Mouse (Mus musculus) megakaryocyte, embryonic 14.5 days (primary cell): ENCODE measurements around the gene Rbp1. TPM values are rescaled to one million over a fixed set of nuclear protein-coding genes. Genes with fewer than 3 reads are reported as not detected.

Experiments
- H3K27me3 ChIP-seq: replicated peaks from 2 replicates; pipeline ENCODE3; 2012; ENCODE audit warnings: inconsistent platforms
- H3K36me3 ChIP-seq: replicated peaks from 2 replicates; pipeline ENCODE3; 2012; ENCODE audit warnings: low read length, inconsistent platforms, mixed read lengths
- H3K4me1 ChIP-seq: 2 replicates; pipeline ENCODE4 v1.6.1; 2012; ENCODE audit warnings: inconsistent platforms
- H3K4me3 ChIP-seq: replicated peaks from 2 replicates; pipeline ENCODE3; 2012; ENCODE audit warnings: moderate library complexity, mild to moderate bottlenecking, inconsistent platforms
- H3K9me3 ChIP-seq: 2 replicates; pipeline ENCODE4 v1.6.1; 2012; ENCODE audit warnings: inconsistent platforms
- FLI1 ChIP-seq: IDR thresholded peaks from 2 replicates; pipeline ENCODE4 v1.6.1; 2012; ENCODE audit warnings: low read length, inconsistent platforms, mixed read lengths
- GATA1 ChIP-seq: IDR thresholded peaks from 3 replicates; pipeline ENCODE4 v1.6.1; 2012; ENCODE audit warnings: mixed read lengths, low read length, inconsistent platforms, borderline replicate concordance
- polyA plus RNA-seq: library from polyadenylated mRNA; stranded (reverse); fragments of >175 nt; gene quantifications from 2 replicates; pipeline ENCODE4 v1.2.3, GENCODE M21; 2012; ENCODE audit warnings: low replicate concordance; ENCODE audit not compliant: insufficient read depth

Gene Rbp1
- polyA plus RNA-seq, 1 experiment = 10.7 TPM

DNA sequence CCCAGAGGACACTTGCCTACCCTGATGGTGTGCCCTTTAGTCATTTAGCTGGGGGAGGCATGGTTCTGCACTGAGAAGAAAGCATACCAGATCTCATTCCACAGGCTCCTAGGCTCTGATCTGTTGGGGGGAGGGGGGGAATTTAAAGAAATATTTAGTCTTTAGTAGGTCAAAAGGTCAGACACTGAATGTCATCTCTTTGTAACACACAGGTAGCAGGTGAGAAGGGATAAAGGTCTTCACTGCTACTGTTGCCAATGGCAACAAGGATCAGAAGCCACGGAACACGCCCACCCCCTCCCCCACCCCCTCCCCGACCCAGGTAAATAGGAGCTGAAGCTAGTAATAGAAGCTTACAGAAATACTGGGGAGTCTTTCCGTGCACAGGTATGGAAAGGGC lies 930 bp downstream of the Rbp1 start:
- Histone ChIP-seq H3K9me3 (no peaks in the 10 kb centered on the region), H3K27me3 (peaks cover 23% of the 10 kb centered on the region), H3K4me3 (no peak overlapping the region), H3K4me1 (peaks cover 58% of the 10 kb centered on the region), H3K36me3 (peaks cover 6% of the 10 kb centered on the region)
- TF ChIP-seq GATA1 = no peak

DNA sequence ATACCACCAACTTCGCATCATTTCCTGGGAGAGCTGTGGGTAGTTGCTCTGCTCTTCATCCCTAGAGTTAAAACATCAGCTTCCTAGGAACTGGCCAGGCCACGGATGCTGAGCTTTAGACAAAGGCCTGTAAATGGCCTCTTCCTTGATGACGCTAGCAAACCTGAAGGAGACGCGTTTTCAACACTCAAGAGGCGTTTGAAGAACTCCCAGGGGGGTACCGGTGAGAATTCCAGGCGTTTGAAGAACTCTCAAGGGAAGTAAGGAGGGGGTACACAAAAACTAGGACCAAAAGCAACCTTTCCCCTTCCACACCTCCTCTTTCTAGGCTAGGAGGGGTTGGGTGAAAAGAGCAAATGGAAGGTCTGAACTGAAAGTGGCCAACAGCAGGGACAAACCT lies 1.5 kb downstream of the Rbp1 start:
- no peak for TF ChIP-seq GATA1
- TF ChIP-seq FLI1 = no peak
- H3K4me3 ChIP-seq = peak overlapping the region; percentile 90
- H3K4me1 ChIP-seq = peaks cover 63% of the 10 kb centered on the region
- H3K27me3 ChIP-seq = peaks cover 23% of the 10 kb centered on the region
- H3K36me3 ChIP-seq = peaks cover 6% of the 10 kb centered on the region
- H3K9me3 ChIP-seq = no peaks in the 10 kb centered on the region

DNA sequence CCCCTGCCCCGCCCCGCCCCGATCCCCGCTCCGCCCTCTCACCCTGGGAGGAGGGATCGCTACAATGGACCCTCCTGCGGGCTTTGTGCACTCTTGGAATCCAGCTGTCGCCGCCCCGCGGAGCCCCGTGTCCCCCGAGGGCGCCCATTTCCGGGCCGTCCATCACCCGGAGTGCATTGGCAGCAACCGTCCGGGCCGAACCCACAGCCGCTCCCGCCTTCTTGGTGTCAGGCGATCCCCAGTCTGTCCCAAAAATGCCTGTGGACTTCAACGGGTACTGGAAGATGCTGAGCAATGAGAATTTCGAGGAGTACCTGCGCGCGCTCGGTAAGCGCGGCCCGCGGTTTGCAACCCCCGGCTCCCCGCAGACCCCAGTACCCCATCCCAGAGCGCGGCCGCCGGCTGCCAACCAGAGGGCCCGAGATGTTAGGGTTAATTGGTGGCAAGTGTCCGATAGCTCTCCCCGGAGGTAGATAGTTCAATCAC lies 2.0 kb downstream of the Rbp1 start:
- peak overlapping the region; percentile 90 for H3K4me3 ChIP-seq
- H3K27me3 ChIP-seq = peaks cover 23% of the 10 kb centered on the region
- H3K36me3 ChIP-seq = peaks cover 9% of the 10 kb centered on the region
- no peak for TF ChIP-seq FLI1
- no peak for TF ChIP-seq GATA1
- H3K9me3 ChIP-seq = no peaks in the 10 kb centered on the region
- peaks cover 63% of the 10 kb centered on the region for H3K4me1 ChIP-seq

DNA sequence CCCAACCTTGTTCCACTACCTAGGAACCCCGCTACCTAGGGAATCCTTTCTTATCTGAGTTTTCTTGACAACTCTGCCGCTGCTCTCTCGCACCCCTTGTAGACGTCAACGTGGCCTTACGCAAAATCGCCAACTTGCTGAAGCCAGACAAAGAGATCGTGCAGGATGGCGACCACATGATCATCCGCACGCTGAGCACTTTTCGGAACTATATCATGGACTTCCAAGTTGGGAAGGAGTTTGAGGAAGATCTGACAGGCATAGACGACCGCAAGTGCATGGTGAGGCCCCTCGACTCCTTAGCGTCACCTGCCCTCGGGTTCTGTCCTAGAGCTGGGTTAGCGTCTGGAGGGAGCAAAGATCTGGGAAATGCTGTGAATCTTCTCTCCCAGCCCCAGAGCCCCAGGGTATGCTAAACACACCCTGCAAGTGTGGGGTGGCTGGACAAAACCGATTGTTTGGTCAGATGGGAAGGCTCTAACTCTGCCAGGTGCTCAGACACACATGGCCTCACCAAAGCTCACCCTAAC lies 2.7 kb downstream of the Rbp1 start:
- Histone ChIP-seq H3K27me3 (peaks cover 23% of the 10 kb centered on the region), H3K4me1 (peaks cover 63% of the 10 kb centered on the region), H3K36me3 (peaks cover 10% of the 10 kb centered on the region), H3K9me3 (no peaks in the 10 kb centered on the region), H3K4me3 (peak overlapping the region; percentile 90)
- TF ChIP-seq GATA1 (no peak), FLI1 (no peak)

DNA sequence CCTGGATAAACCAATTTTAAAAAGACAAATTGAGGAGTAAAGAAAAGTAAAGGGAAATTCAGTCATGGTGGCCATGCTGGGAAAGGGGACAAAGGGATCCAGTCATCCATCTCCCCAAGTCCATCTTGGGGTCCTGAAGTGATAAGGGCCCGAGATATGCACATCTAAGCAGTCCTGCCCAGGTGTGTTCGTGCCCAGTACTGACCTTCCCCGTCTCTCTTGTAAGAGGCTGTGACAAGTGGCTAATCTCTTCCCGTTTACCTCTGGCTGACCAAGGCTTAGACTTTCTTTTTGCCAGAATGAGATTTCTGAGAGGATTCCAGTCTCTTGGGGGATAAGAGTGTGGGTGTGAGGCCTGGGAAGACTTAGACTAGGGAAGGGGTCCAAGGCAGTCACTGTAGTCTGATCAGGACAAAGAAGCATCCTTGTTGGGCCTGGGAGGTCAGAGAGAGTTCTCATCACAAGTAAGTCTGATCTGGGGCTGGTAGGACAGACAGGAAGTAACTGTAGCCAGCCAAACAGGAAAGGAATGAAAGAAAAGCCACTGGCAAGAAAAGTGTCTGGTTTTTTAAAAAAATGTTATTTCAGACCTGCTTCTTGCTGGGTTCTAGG lies 5.3 kb downstream of the Rbp1 start:
- Histone ChIP-seq H3K9me3 (no peaks in the 10 kb centered on the region), H3K4me1 (peaks cover 56% of the 10 kb centered on the region), H3K4me3 (no peak overlapping the region), H3K27me3 (peaks cover 20% of the 10 kb centered on the region), H3K36me3 (peaks cover 10% of the 10 kb centered on the region)
- TF ChIP-seq GATA1 (no peak), FLI1 (no peak)

DNA sequence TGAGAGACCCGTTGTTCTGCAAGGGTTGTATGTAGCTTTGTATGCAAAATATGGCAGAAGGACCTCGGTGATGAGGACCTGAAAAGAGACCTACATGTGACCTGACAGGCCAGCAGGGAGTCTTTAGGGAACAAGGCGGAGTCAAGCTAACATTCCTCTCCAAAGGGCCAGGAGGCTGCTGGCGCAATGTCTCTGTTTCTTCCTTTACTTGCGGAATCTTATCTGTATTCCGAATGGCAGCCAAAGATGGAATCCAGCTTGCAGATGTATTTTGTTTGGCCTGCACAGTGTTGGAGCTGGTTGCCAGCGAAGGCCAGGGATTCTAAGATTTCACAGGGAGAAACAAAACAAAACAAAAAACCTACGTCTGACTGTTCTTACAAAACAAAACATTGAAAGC lies 6.0 kb downstream of the Rbp1 start:
- peaks cover 10% of the 10 kb centered on the region for H3K36me3 ChIP-seq
- H3K4me1 ChIP-seq = peaks cover 58% of the 10 kb centered on the region
- peaks cover 19% of the 10 kb centered on the region for H3K27me3 ChIP-seq

DNA sequence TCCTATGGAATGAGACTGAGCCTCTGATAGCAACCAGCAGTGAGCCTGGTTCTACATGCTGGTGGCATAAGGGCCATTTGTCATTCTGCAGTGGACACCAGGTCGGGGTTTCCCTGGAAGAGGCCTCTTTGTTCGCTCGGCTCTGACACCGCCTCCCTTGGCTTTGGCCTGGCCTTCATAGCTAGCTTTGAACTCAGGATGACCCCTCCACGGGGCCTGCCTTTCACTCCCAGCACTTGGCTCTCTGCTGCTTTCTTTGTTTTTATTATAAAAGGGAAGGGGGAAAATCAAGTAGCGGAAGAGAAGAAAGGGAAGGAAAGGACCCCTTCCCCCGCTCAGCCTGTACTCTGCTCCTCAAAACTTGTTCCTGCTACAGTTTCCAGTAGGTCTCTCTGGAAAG lies 7.0 kb downstream of the Rbp1 start:
- H3K36me3 ChIP-seq = peaks cover 12% of the 10 kb centered on the region
- H3K4me1 ChIP-seq = peaks cover 58% of the 10 kb centered on the region
- no peak overlapping the region for H3K4me3 ChIP-seq
- H3K9me3 ChIP-seq = no peaks in the 10 kb centered on the region
- TF ChIP-seq FLI1 (no peak), GATA1 (no peak)
- peaks cover 19% of the 10 kb centered on the region for H3K27me3 ChIP-seq

More for the DNA sequence above, 6.0 kb downstream of the Rbp1 start:
- no peak for TF ChIP-seq FLI1
- Histone ChIP-seq H3K9me3 (no peaks in the 10 kb centered on the region), H3K4me3 (no peak overlapping the region)

DNA sequence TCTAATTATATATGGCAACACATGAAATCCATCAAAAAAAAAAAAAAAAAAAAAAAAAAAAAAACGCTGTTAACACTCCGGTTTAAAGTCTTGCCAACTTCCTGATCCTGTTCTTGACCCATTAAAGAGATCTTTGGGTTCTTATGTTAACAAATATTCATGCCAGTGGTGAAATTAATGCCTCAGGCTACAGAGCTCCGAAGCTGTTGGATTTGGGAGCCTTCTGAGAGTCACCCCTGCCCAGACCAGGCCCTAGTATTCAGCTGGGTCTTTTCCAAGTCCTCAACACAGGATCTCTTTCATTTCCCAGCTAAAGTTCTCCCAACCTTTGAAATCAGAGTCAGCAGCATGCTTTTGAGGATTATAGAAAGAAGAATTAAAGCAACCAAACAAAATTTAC lies 7.8 kb downstream of the Rbp1 start:
- Histone ChIP-seq H3K9me3 (no peaks in the 10 kb centered on the region), H3K27me3 (peaks cover 16% of the 10 kb centered on the region), H3K36me3 (peaks cover 14% of the 10 kb centered on the region), H3K4me3 (no peak overlapping the region), H3K4me1 (peaks cover 55% of the 10 kb centered on the region)
- no peak for TF ChIP-seq FLI1
- no peak for TF ChIP-seq GATA1

DNA sequence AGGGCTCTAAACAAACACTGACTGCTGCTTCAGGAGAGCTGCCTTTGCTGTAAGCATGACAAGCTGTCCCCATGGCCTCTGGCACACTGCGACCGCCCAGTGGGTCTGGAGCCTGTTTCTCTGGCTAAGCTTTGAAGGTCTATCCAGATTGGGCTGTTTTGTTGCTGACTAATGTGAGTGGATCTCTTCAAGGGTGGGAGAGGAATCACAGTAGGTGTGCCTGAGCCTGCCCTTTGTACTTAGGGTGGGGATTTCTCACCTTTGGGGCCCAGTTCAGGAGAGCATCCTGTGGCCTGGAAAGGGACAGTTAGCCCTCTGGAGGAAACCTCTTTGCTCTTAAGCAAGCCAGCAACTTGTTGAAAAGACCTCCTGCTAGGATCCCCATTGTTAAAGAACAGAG lies 10.3 kb downstream of the Rbp1 start:
- peaks cover 16% of the 10 kb centered on the region for H3K27me3 ChIP-seq

DNA sequence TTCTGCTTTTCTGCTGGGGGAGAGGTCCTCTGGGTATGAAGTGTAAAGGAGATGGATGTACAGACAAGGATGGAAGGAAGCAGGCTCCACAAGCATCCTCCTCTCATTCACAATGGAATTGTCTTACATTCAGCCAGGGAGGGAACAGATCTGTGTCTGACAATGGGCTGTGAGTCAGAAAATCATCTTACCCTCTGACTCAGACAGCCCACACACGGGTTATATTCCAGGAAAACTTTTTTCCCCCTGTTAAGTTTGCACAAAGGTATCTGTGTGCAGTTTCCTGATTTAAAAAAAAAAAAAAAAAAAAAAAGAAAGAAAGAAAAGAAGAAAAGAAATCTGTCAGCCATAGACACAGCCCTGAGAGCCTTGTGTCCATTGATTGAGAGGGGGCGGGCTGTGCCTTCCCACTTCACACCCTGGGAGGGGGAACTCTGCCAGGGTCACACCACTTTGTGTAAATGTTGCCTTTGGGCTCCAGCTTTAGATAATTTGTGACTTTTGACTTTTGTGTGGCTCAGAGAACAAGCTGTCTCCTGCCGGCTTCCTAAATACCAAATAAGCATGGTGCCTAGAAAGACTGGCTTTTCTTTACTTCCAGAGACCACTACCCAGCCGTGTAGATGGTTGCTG lies 11.3 kb downstream of the Rbp1 start:
- Histone ChIP-seq H3K27me3 (peaks cover 16% of the 10 kb centered on the region), H3K9me3 (no peaks in the 10 kb centered on the region), H3K36me3 (peaks cover 15% of the 10 kb centered on the region), H3K4me1 (peaks cover 49% of the 10 kb centered on the region), H3K4me3 (no peak overlapping the region)
- TF ChIP-seq FLI1 = no peak
- no peak for TF ChIP-seq GATA1

More for the DNA sequence above, 10.3 kb downstream of the Rbp1 start:
- Histone ChIP-seq H3K4me3 (no peak overlapping the region), H3K9me3 (no peaks in the 10 kb centered on the region), H3K4me1 (peaks cover 51% of the 10 kb centered on the region), H3K36me3 (peaks cover 15% of the 10 kb centered on the region)
- no peak for TF ChIP-seq GATA1
- TF ChIP-seq FLI1 = no peak

DNA sequence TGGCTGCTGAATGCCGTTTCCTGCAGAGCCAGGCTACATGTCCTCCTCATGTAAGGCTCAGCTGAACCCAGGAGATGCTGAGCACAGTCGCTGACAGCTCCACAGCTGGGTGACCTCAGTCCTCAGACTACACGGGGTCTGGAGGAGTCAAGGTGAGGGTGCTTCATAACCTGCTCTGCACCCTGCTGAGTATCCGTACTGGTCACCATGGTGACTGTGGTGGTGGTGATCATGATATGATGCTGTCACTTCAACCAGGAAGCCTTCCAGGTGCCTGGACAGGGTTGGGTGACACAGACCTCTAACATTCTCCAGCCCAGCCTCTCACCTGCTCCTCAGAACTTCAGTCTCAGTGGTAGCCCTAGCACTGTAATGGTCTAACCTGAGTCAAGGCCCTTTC lies 15.1 kb downstream of the Rbp1 start:
- H3K9me3 ChIP-seq = no peaks in the 10 kb centered on the region
- H3K27me3 ChIP-seq = peaks cover 19% of the 10 kb centered on the region
- no peak for TF ChIP-seq GATA1
- no peak for TF ChIP-seq FLI1
- peaks cover 55% of the 10 kb centered on the region for H3K4me1 ChIP-seq
- H3K36me3 ChIP-seq = peaks cover 17% of the 10 kb centered on the region
- H3K4me3 ChIP-seq = no peak overlapping the region
